Mouse (Mus musculus): Measurements from ENCODE around the gene Scrn2. TPM values are rescaled to one million over a fixed set of nuclear protein-coding genes. Genes with fewer than 3 reads are reported as not detected.

Scrn2 gene
- polyA plus RNA-seq, 1 experiment from 2014 or later: 38.2 TPM

- H3K9ac ChIP-seq: no peak overlapping the region
- no peak overlapping the region for H3K4me2 ChIP-seq
- peaks cover 73% of the 10 kb centered on the region for H3K27me3 ChIP-seq
- no peak overlapping the region for H3K4me3 ChIP-seq (replicated peaks)
- H3K27ac ChIP-seq: no peak overlapping the region
- no peaks in the 10 kb centered on the region for H3K36me3 ChIP-seq
- peaks cover 56% of the 10 kb centered on the region for H3K4me1 ChIP-seq
- WGBS: 80% methylated on average over 15 of the region's 15 CpGs
- ATAC-seq (replicated peaks; ENCODE audit: low FRiP score): no peak
- H3K9me3 ChIP-seq (replicated peaks): no peaks in the 10 kb centered on the region
These were observed 33.6 kb upstream of the Scrn2 start for GRCm38 (mm10) chr11:96995836-96996772.

- no peak overlapping the region for H3K27ac ChIP-seq
- H3K27me3 ChIP-seq: peaks cover 80% of the 10 kb centered on the region
- ATAC-seq (replicated peaks; ENCODE audit: low FRiP score): no peak
- peaks cover 56% of the 10 kb centered on the region for H3K4me1 ChIP-seq
- peak overlapping the region; percentile 30 for H3K4me3 ChIP-seq (replicated peaks)
- H3K36me3 ChIP-seq: no peaks in the 10 kb centered on the region
- H3K4me2 ChIP-seq: peak overlapping the region; percentile 64
- WGBS: 17% methylated on average over 17 of the region's 17 CpGs
- no peaks in the 10 kb centered on the region for H3K9me3 ChIP-seq (replicated peaks)
- peak overlapping the region; percentile 47 for H3K9ac ChIP-seq
These were observed 32.9 kb upstream of the Scrn2 start for GRCm38 (mm10) chr11:96996773-96997379.

- H3K4me2 ChIP-seq: peak overlapping the region; percentile 64
- no peak overlapping the region for H3K27ac ChIP-seq
- peak overlapping the region; percentile 30 for H3K4me3 ChIP-seq (replicated peaks)
- H3K27me3 ChIP-seq: peaks cover 81% of the 10 kb centered on the region
- no peaks in the 10 kb centered on the region for H3K9me3 ChIP-seq (replicated peaks)
- no peaks in the 10 kb centered on the region for H3K36me3 ChIP-seq
- no peak for ATAC-seq (replicated peaks; ENCODE audit: low FRiP score)
- peaks cover 50% of the 10 kb centered on the region for H3K4me1 ChIP-seq
- 8% methylated on average over 30 of the region's 30 CpGs for WGBS
- H3K9ac ChIP-seq: peak overlapping the region; percentile 47
These were observed 32.3 kb upstream of the Scrn2 start for GRCm38 (mm10) chr11:96997380-96997956.

GRCm38 (mm10) chr11:97003170-97003569 is 26.6 kb upstream of the Scrn2 start:
- no peak overlapping the region for H3K4me2 ChIP-seq
- H3K9ac ChIP-seq: no peak overlapping the region
- peaks cover 13% of the 10 kb centered on the region for H3K4me1 ChIP-seq
- ATAC-seq (replicated peaks; ENCODE audit: low FRiP score): no peak
- no peak overlapping the region for H3K4me3 ChIP-seq (replicated peaks)
- H3K36me3 ChIP-seq: no peaks in the 10 kb centered on the region
- peaks cover 76% of the 10 kb centered on the region for H3K27me3 ChIP-seq
- WGBS: 24% methylated on average over 5 of the region's 5 CpGs
- no peak overlapping the region for H3K27ac ChIP-seq
- no peaks in the 10 kb centered on the region for H3K9me3 ChIP-seq (replicated peaks)

- H3K27me3 ChIP-seq: peaks cover 79% of the 10 kb centered on the region
- WGBS: 55% methylated on average over 9 of the region's 9 CpGs
- ATAC-seq (replicated peaks; ENCODE audit: low FRiP score): no peak
These were observed 22.5 kb upstream of the Scrn2 start for GRCm38 (mm10) chr11:97007093-97007794.

GRCm38 (mm10) chr11:97009198-97009790 is 20.4 kb upstream of the Scrn2 start:
- Histone ChIP-seq H3K4me3 (replicated peaks) (no peak overlapping the region), H3K27me3 (peaks cover 81% of the 10 kb centered on the region), H3K36me3 (no peaks in the 10 kb centered on the region), H3K9me3 (replicated peaks) (no peaks in the 10 kb centered on the region), H3K9ac (no peak overlapping the region), H3K4me2 (no peak overlapping the region), H3K4me1 (peaks cover 11% of the 10 kb centered on the region; the same call in 1 of the 2 replicates), H3K27ac (no peak overlapping the region)
- no peak for ATAC-seq (replicated peaks; ENCODE audit: low FRiP score)
- 58% methylated on average over 8 of the region's 8 CpGs for WGBS

More at GRCm38 (mm10) chr11:97007093-97007794, 22.5 kb upstream of the Scrn2 start:
- no peak overlapping the region for H3K9ac ChIP-seq
- no peak overlapping the region for H3K27ac ChIP-seq
- no peaks in the 10 kb centered on the region for H3K9me3 ChIP-seq (replicated peaks)
- H3K36me3 ChIP-seq: no peaks in the 10 kb centered on the region
- no peak overlapping the region for H3K4me2 ChIP-seq
- H3K4me1 ChIP-seq: peaks cover 14% of the 10 kb centered on the region; the same call in 1 of the 2 replicates
- H3K4me3 ChIP-seq (replicated peaks): no peak overlapping the region

- WGBS: 32% methylated on average over 8 of the region's 8 CpGs
- Histone ChIP-seq H3K36me3 (no peaks in the 10 kb centered on the region), H3K9me3 (replicated peaks) (no peaks in the 10 kb centered on the region), H3K27ac (no peak within 1 kb of the TSS), H3K4me3 (replicated peaks) (no peak within 1 kb of the TSS), H3K9ac (no peak within 1 kb of the TSS), H3K27me3 (peaks cover 98% of the 10 kb centered on the region), H3K4me2 (no peak within 1 kb of the TSS), H3K4me1 (peaks cover 11% of the 10 kb centered on the region)
- no peak for ATAC-seq (replicated peaks; ENCODE audit: low FRiP score)
These were observed 16.5 kb upstream of the Scrn2 start, which contains the start of gene Sp6 for GRCm38 (mm10) chr11:97013121-97013670. Sp6 (plus strand) TSS chr11:97013394.

- no peak overlapping the region for H3K27ac ChIP-seq
- peak overlapping the region; percentile 72 for H3K4me2 ChIP-seq
These were observed 11.8 kb upstream of the Scrn2 start for GRCm38 (mm10) chr11:97017696-97018582.

GRCm38 (mm10) chr11:97018583-97019344 is 11.0 kb upstream of the Scrn2 start:
- ATAC-seq (replicated peaks; ENCODE audit: low FRiP score): 0 out of 2 replicates have a peak, but pooled peaks have one; percentile 14
- H3K36me3 ChIP-seq: no peaks in the 10 kb centered on the region
- no peak overlapping the region for H3K27ac ChIP-seq
- peaks cover 51% of the 10 kb centered on the region for H3K4me1 ChIP-seq
- H3K9me3 ChIP-seq (replicated peaks): no peaks in the 10 kb centered on the region
- H3K4me3 ChIP-seq (replicated peaks): peak overlapping the region; percentile 44
- WGBS: under 1% methylated on average over 52 of the region's 68 CpGs
- H3K27me3 ChIP-seq: peaks cover 96% of the 10 kb centered on the region
- peak overlapping the region; percentile 35; the same call in 1 of the 2 replicates for H3K9ac ChIP-seq
- H3K4me2 ChIP-seq: peak overlapping the region; percentile 72

More at GRCm38 (mm10) chr11:97017696-97018582, 11.8 kb upstream of the Scrn2 start:
- ATAC-seq (replicated peaks; ENCODE audit: low FRiP score): no peak
- Histone ChIP-seq H3K9me3 (replicated peaks) (no peaks in the 10 kb centered on the region), H3K27me3 (peaks cover 96% of the 10 kb centered on the region), H3K4me3 (replicated peaks) (peak overlapping the region; percentile 44), H3K4me1 (peaks cover 50% of the 10 kb centered on the region), H3K36me3 (no peaks in the 10 kb centered on the region), H3K9ac (peak overlapping the region; percentile 35; the same call in 1 of the 2 replicates)
- under 1% methylated on average over 36 of the region's 36 CpGs for WGBS

GRCm38 (mm10) chr11:97019345-97019708 is 10.4 kb upstream of the Scrn2 start:
- no peak for ATAC-seq (replicated peaks; ENCODE audit: low FRiP score)
- Histone ChIP-seq H3K9me3 (replicated peaks) (no peaks in the 10 kb centered on the region), H3K27ac (no peak overlapping the region), H3K4me2 (peak overlapping the region; percentile 72), H3K9ac (no peak overlapping the region), H3K4me1 (peaks cover 52% of the 10 kb centered on the region), H3K4me3 (replicated peaks) (peak overlapping the region; percentile 44), H3K36me3 (no peaks in the 10 kb centered on the region), H3K27me3 (peaks cover 96% of the 10 kb centered on the region)
- 9% methylated on average over 13 of the region's 13 CpGs for WGBS

Data from kidney, embryonic 15.5 days (tissue).